Mouse (Mus musculus) testis, adult 2 months (tissue): ENCODE data around the gene Pzp.

ENCODE experiments used
- CTCF ChIP-seq: fragments of 200-500 bp; IDR thresholded peaks from 2 replicates; pipeline ENCODE4 v1.5.1; 2012; ENCODE audit warnings: low read depth, mild to moderate bottlenecking, inconsistent platforms, low read length, moderate library complexity; ENCODE audit not compliant: control insufficient read depth, insufficient read depth, insufficient replicate concordance
- POLR2A ChIP-seq: fragments of 200-500 bp; IDR thresholded peaks from 2 replicates; pipeline ENCODE4 v1.6.1; 2012; ENCODE audit warnings: low read depth, mild to moderate bottlenecking, inconsistent platforms, low read length, moderate library complexity; ENCODE audit not compliant: control insufficient read depth

GRCm38 (mm10) chr6:128447063-128447462 is 79.5 kb downstream of the Pzp start:
- no peak for TF ChIP-seq POLR2A
- no peak for TF ChIP-seq CTCF
